Mouse (Mus musculus): ENCODE measurements around the gene Ehd1. TPM values are rescaled to one million over a fixed set of nuclear protein-coding genes. Genes with fewer than 3 reads are reported as not detected.

Gene Ehd1
- polyA plus RNA-seq (2017; shearing (Covaris generic)): 8.5 TPM

GRCm38 (mm10) chr19:6276426-6277421 is at the start of gene Ehd1:
TSS of gene Ehd1 (plus strand) at chr19:6276725.

DNA sequence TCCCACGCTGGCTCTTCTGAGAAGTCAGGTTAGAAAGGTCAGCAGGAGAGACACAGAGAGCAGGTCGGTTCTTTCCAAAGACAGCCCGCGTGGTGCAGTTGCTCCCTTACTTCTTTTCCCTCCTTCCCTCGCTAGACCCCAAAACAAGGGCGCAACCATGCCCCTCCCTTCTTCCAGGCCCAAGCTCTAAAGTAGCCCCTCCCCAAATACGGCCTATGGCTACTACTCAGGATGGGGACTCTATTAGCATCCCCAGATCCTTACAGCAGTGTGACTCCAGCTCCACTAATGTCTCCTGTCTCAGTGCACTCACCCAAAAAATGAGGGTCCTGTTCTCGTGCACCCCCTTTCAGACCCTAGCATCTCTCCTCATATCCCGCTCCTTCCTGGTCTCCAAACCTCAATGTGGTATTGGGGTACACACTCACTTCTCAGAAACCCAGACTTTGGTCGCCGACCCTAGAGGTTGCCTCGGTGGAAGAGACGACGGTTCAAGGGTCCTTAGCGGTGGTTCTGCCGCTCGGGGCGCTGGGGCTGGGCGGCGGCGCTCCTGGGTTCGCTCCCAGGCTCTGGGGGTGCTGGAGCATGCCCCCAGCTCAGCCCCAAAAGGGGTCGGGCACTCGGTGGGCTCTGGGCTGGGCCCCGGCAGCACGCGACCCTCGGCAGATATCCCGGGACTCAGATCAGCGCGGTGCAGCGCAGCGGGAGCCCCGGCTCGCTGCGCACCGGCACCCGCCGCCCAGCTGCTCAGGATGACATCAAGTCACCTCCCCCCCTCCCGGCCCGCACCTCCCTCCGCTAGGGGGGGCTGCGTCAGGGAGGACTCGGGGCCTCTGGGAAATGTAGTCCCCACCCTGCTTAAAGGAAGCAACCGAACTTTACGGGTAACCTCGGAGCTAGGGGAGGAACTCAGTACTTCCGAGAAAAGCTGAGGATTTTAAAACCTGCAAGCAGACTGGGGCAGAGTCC is 41.2 kb upstream of the Ehd1 start, which contains the start of gene Ppp2r5b:
Ppp2r5b (minus strand) TSS at position 789 of the 969 bp plus-strand sequence.

GRCm38 (mm10) chr19:6241274-6242107 is 35.0 kb upstream of the Ehd1 start, which contains the start of gene Atg2a:
TSS of gene Atg2a (plus strand) at chr19:6241668.

GRCm38 (mm10) chr19:6306137-6306551 is 29.6 kb downstream of the Ehd1 start, which contains the start of gene Cdc42bpg:
TSS of gene Cdc42bpg (plus strand) at chr19:6306456.

DNA sequence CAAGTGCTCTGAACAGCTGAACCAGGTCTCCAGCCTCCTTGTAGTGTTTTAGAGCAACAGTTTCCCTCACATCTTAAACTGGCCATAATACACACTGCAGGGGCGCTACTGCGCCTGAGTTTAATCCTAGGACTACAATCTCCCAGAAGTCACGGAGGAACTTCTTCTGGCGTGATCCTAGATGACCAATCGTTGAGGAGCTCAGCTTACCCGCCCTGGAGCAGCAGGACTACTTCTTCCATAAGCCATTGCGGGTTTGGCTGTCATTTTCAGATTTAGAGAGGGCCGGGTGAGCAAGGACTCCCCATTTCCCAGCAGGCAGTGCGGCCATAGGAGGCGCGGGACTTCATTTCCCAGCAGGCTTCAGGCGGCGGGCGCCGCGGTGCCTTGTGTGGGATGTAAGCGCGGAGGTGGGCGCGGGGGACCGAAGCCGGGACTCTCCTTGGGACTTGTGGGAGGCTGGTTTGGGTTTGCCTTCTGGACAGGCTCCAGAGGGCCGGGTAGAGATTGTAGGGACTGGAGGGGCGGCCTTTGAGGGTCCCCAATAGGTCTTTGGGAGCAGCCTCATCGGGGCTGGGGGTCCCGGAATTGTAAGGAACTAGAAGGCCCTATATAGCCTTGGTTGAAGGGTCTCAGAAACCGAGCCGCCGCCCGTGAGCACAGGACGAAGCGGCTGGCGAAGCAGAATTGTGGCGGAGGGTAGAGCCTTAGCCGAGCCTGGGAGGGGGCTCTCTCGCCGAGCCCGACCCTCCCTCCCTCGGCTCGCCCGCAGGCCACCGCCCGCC is 58.3 kb downstream of the Ehd1 start, which contains the start of gene Men1:
Men1 (plus strand) TSS at position 307 of the 785 bp plus-strand sequence.

DNA sequence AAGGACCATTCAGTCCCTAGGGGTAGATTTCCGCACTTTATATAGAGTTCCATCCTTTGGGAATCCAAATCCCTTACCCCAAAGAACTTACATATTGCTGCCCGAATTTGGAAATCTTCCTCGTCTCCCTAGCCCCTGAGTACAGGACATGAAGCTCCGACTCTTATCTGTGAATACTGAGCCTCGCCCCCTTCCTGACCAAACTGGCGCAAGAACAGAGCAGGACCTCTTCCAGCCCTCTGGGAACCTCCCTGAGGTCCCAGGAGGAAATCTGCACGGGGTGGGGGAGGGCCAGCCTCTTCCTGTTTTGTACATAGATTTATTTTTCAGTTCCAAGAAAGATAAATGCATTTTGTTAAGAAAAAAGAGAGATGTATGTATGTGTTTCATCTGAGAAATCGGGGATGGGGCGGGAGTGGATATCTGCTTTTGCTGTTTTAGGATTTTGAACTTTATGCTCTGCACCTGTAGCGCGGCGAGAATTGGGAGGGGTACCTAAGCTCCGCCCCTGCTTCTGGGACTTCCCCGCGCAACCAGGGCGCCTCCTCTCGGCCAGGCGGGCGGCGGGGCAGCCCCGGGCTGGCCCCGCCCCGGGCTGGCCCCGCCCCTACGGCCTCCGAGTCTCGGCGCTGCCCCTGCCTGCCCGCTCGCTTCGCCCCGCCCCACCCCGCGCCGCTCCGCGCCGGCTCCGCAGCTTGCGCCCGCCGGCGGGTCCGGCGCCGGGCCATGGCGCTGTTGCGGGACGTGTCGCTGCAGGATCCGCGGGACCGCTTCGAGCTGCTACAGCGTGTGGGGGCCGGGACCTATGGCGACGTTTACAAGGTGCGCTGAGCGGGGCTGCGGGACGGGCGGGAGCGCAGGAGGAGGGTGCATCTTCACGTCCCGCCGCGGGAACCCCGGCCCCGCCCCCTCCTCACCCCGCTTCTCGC is 64.3 kb downstream of the Ehd1 start, which contains the start of gene Map4k2:
Map4k2 (plus strand) TSS at position 612 of the 929 bp plus-strand sequence.

Other genes with a start within 250 kb of the Ehd1 start
- 51.3 TPM for gene Syvn1, start 230.1 kb upstream of the Ehd1 start, polyA plus RNA-seq (2017; shearing (Covaris generic))
- gene Mrpl49, start 218.9 kb upstream of the Ehd1 start, polyA plus RNA-seq (2017; shearing (Covaris generic)): 61.3 TPM
- 1,170 TPM for gene Fau, start 218.9 kb upstream of the Ehd1 start, polyA plus RNA-seq (2017; shearing (Covaris generic))
- gene Znhit2, start 215.5 kb upstream of the Ehd1 start, polyA plus RNA-seq (2017; shearing (Covaris generic)): 5.8 TPM
- 15.6 TPM for gene Tm7sf2, start 208.4 kb upstream of the Ehd1 start, polyA plus RNA-seq (2017; shearing (Covaris generic))
- 73.4 TPM for gene Vps51, start 199.5 kb upstream of the Ehd1 start, polyA plus RNA-seq (2017; shearing (Covaris generic))
- gene Tmem262, start 196.7 kb upstream of the Ehd1 start, polyA plus RNA-seq (2017; shearing (Covaris generic)): not detected
- gene Gm28374, start 194.5 kb upstream of the Ehd1 start, polyA plus RNA-seq (2017; shearing (Covaris generic)): 1.7 TPM
- 47.2 TPM for gene Zfpl1, start 191.8 kb upstream of the Ehd1 start, polyA plus RNA-seq (2017; shearing (Covaris generic))
- gene Cdca5, start 191.7 kb upstream of the Ehd1 start, polyA plus RNA-seq (2017; shearing (Covaris generic)): 3.9 TPM
- not detected for gene AC131692.1, start 182.3 kb upstream of the Ehd1 start, polyA plus RNA-seq (2017; shearing (Covaris generic))
- not detected for gene Naaladl1, start 170.9 kb upstream of the Ehd1 start, polyA plus RNA-seq (2017; shearing (Covaris generic))
- gene Sac3d1, start 158.1 kb upstream of the Ehd1 start, polyA plus RNA-seq (2017; shearing (Covaris generic)): 1.5 TPM
- 42.8 TPM for gene Snx15, start 148.4 kb upstream of the Ehd1 start, polyA plus RNA-seq (2017; shearing (Covaris generic))
- gene Batf2, start 135.7 kb upstream of the Ehd1 start, polyA plus RNA-seq (2017; shearing (Covaris generic)): not detected
- gene Arl2, start 135.2 kb upstream of the Ehd1 start, polyA plus RNA-seq (2017; shearing (Covaris generic)): 28.6 TPM
- not detected for gene Majin, start 92.3 kb upstream of the Ehd1 start, polyA plus RNA-seq (2017; shearing (Covaris generic))
- not detected for gene Gpha2, start 50.3 kb upstream of the Ehd1 start, polyA plus RNA-seq (2017; shearing (Covaris generic))
- 6.7 TPM for gene Ppp2r5b, start 40.9 kb upstream of the Ehd1 start, polyA plus RNA-seq (2017; shearing (Covaris generic))
- 42.5 TPM for gene Atg2a, start 35.1 kb upstream of the Ehd1 start, polyA plus RNA-seq (2017; shearing (Covaris generic))
- gene Cdc42bpg, start 29.7 kb downstream of the Ehd1 start, polyA plus RNA-seq (2017; shearing (Covaris generic)): 0.10 TPM
- gene Men1, start 58.3 kb downstream of the Ehd1 start, polyA plus RNA-seq (2017; shearing (Covaris generic)): 58.3 TPM
- gene Map4k2, start 64.4 kb downstream of the Ehd1 start, polyA plus RNA-seq (2017; shearing (Covaris generic)): 104 TPM
- 158 TPM for gene Sf1, start 87.0 kb downstream of the Ehd1 start, polyA plus RNA-seq (2017; shearing (Covaris generic))
- 8.2 TPM for gene Pygm, start 107.7 kb downstream of the Ehd1 start, polyA plus RNA-seq (2017; shearing (Covaris generic))
- 112 TPM for gene Rasgrp2, start 122.6 kb downstream of the Ehd1 start, polyA plus RNA-seq (2017; shearing (Covaris generic))
- gene Nrxn2, start 142.0 kb downstream of the Ehd1 start, polyA plus RNA-seq (2017; shearing (Covaris generic)): not detected